21 mouse cellular contexts compared by ENCODE assay signal in genomic region chr12:87415358-87415757, GRCm38 (mm10).
"Had no signal": no experiment of that assay in that cellular context is flagged by ENCODE, and none has a peak within 500 bp of the region (broad histone marks: within the 10 kb centered on the region; RNA-seq: fewer than 3 reads in every experiment).

No protein-coding gene starts in this region.

- H3K36me3 ChIP-seq: limb, embryonic 10.5 days; limb, embryonic 13.5 days; liver, embryonic 12.5 days; liver, embryonic 15.5 days; lung, embryonic 15.5 days; midbrain, embryonic 10.5 days; midbrain, embryonic 13.5 days; neural tube, embryonic 13.5 days had no signal

- H3K27ac ChIP-seq: limb, embryonic 10.5 days; limb, embryonic 13.5 days; liver, embryonic 12.5 days; liver, embryonic 15.5 days; lung, embryonic 15.5 days; midbrain, embryonic 10.5 days; midbrain, embryonic 13.5 days; neural tube, embryonic 13.5 days; stomach, postnatal 0 days had no signal

- H3K9ac ChIP-seq: limb, embryonic 13.5 days; liver, embryonic 12.5 days; liver, embryonic 15.5 days; lung, embryonic 15.5 days; midbrain, embryonic 13.5 days; neural tube, embryonic 13.5 days had no signal

- H3K9me3 ChIP-seq: limb, embryonic 10.5 days; limb, embryonic 13.5 days; liver, embryonic 12.5 days; liver, embryonic 15.5 days; lung, embryonic 15.5 days; midbrain, embryonic 10.5 days; midbrain, embryonic 13.5 days; neural tube, embryonic 13.5 days had no signal

- H3K4me1 ChIP-seq: lung, embryonic 15.5 days had no signal

- H3K4me3 ChIP-seq: limb, embryonic 10.5 days; limb, embryonic 13.5 days; liver, embryonic 12.5 days; liver, embryonic 15.5 days; lung, embryonic 15.5 days; megakaryocyte, embryonic 14.5 days; midbrain, embryonic 10.5 days; midbrain, embryonic 13.5 days; myocyte; neural tube, embryonic 13.5 days had no signal

- DNase-seq: kidney, adult 9 months; kidney, postnatal 14 days; kidney, postnatal 4 days; liver; lung, adult 18-20 months; lung, postnatal 10 days; lung, postnatal 36 days; thymus, adult 2 months; thymus, postnatal 36 days had no signal

- H3K4me2 ChIP-seq: limb, embryonic 13.5 days; liver, embryonic 12.5 days; liver, embryonic 15.5 days; lung, embryonic 15.5 days; midbrain, embryonic 13.5 days; neural tube, embryonic 13.5 days had no signal

- ATAC-seq: liver, embryonic 12.5 days; midbrain, embryonic 13.5 days; midbrain, embryonic 16.5 days had no signal

- H3K27me3 ChIP-seq: limb, embryonic 13.5 days; lung, embryonic 15.5 days; midbrain, embryonic 13.5 days; neural tube, embryonic 13.5 days had no signal
